Mouse (Mus musculus) urinary bladder, adult 18-20 months (tissue): ENCODE measurements around the gene Fat1.
"Not testable (repeated sequence)": the region's sequence is repeated elsewhere in the genome, so short reads cannot be mapped to it uniquely, and the experiment has no call there.

Experiments used
- DNase-seq, 2 experiments: peaks; one replicate each; pipeline ENCODE4 v3.0.0; 2022; ENCODE audit warnings: low spot score in 2 of 2, mixed read lengths in 2 of 2

Fat1 gene

GRCm38 (mm10) chr8:45064197-45064869 lies 129.1 kb downstream of the Fat1 start:
- no peak for DNase-seq

- DNase-seq = not testable (repeated sequence)
These were observed 130.1 kb downstream of the Fat1 start for GRCm38 (mm10) chr8:45065391-45065790.

- peak; percentile 60 to 93 for DNase-seq
These were observed 133.6 kb downstream of the Fat1 start, which contains the start of gene Mtnr1a for GRCm38 (mm10) chr8:45068759-45069386. Mtnr1a (plus strand) TSS chr8:45069137.

- DNase-seq = no peak
These were observed 135.7 kb downstream of the Fat1 start for GRCm38 (mm10) chr8:45070949-45071348.

- no peak for DNase-seq
These were observed 145.6 kb downstream of the Fat1 start for GRCm38 (mm10) chr8:45080850-45081249.

- DNase-seq = no peak
These were observed 158.4 kb downstream of the Fat1 start for GRCm38 (mm10) chr8:45093599-45093998.
